Mouse (Mus musculus): Measurements from ENCODE around the gene Serpina16. TPM values are rescaled to one million over a fixed set of nuclear protein-coding genes. Genes with fewer than 3 reads are reported as not detected.

The Serpina16 gene
- polyA plus RNA-seq (2016; fragmentation: Nextera tagmentation; extraction: Ambion mirVana), result not detected in 2 replicates

GRCm38 (mm10) chr12:103676039-103676438, at the start of gene Serpina16:
TSS of gene Serpina16 (minus strand) at chr12:103676139.
- Histone ChIP-seq H3K4me1 (no peaks in the 10 kb centered on the region), H3K4me3 (no peak within 1 kb of the TSS), H3K27me3 (replicated peaks) (no peaks in the 10 kb centered on the region), H3K4me2 (replicated peaks) (no peak within 1 kb of the TSS), H3K9ac (no peak within 1 kb of the TSS), H3K9me3 (no peaks in the 10 kb centered on the region), H3K27ac (no peak within 1 kb of the TSS), H3K36me3 (no peaks in the 10 kb centered on the region)
- no peak for ATAC-seq (ENCODE audit: low FRiP score, low read depth)
- 79% methylated on average over 1 of the region's 1 CpGs for WGBS

GRCm38 (mm10) chr12:103711537-103711936, 35.6 kb upstream of the Serpina16 start:
- Histone ChIP-seq H3K9ac (no peak overlapping the region), H3K27ac (no peak overlapping the region), H3K4me2 (replicated peaks) (no peak overlapping the region), H3K9me3 (peaks cover 7% of the 10 kb centered on the region; the same call in 1 of the 2 replicates), H3K27me3 (replicated peaks) (no peaks in the 10 kb centered on the region), H3K4me3 (no peak overlapping the region), H3K4me1 (no peaks in the 10 kb centered on the region), H3K36me3 (no peaks in the 10 kb centered on the region)
- ATAC-seq (ENCODE audit: low FRiP score, low read depth), result no peak
- 79% methylated on average over 3 of the region's 3 CpGs for WGBS

GRCm38 (mm10) chr12:103710405-103710804, 34.5 kb upstream of the Serpina16 start:
- Histone ChIP-seq H3K4me1 (no peaks in the 10 kb centered on the region), H3K27me3 (replicated peaks) (no peaks in the 10 kb centered on the region), H3K36me3 (no peaks in the 10 kb centered on the region), H3K9me3 (no peaks in the 10 kb centered on the region), H3K27ac (no peak overlapping the region), H3K4me2 (replicated peaks) (no peak overlapping the region), H3K4me3 (no peak overlapping the region), H3K9ac (no peak overlapping the region)
- ATAC-seq (ENCODE audit: low FRiP score, low read depth), result no peak
- WGBS, result 68% methylated on average over 1 of the region's 1 CpGs

GRCm38 (mm10) chr12:103706113-103706512, 30.2 kb upstream of the Serpina16 start:
- WGBS, result 84% methylated on average over 4 of the region's 4 CpGs

GRCm38 (mm10) chr12:103705547-103705946, 29.6 kb upstream of the Serpina16 start:
- no peak overlapping the region for H3K27ac ChIP-seq
- no peak overlapping the region for H3K4me2 ChIP-seq (replicated peaks)
- H3K4me3 ChIP-seq, result no peak overlapping the region
- ATAC-seq (ENCODE audit: low FRiP score, low read depth), result no peak
- 73% methylated on average over 2 of the region's 2 CpGs for WGBS
- H3K36me3 ChIP-seq, result no peaks in the 10 kb centered on the region
- H3K27me3 ChIP-seq (replicated peaks), result no peaks in the 10 kb centered on the region
- no peaks in the 10 kb centered on the region for H3K9me3 ChIP-seq
- no peaks in the 10 kb centered on the region for H3K4me1 ChIP-seq
- no peak overlapping the region for H3K9ac ChIP-seq

More at GRCm38 (mm10) chr12:103706113-103706512, 30.2 kb upstream of the Serpina16 start:
- Histone ChIP-seq H3K27me3 (replicated peaks) (no peaks in the 10 kb centered on the region), H3K4me1 (no peaks in the 10 kb centered on the region), H3K4me3 (no peak overlapping the region), H3K4me2 (replicated peaks) (no peak overlapping the region), H3K9me3 (no peaks in the 10 kb centered on the region), H3K27ac (no peak overlapping the region), H3K9ac (no peak overlapping the region), H3K36me3 (no peaks in the 10 kb centered on the region)
- no peak for ATAC-seq (ENCODE audit: low FRiP score, low read depth)

GRCm38 (mm10) chr12:103700144-103700750, 24.3 kb upstream of the Serpina16 start:
- Histone ChIP-seq H3K9ac (no peak overlapping the region), H3K27me3 (replicated peaks) (no peaks in the 10 kb centered on the region), H3K4me1 (no peaks in the 10 kb centered on the region), H3K9me3 (no peaks in the 10 kb centered on the region), H3K27ac (no peak overlapping the region), H3K4me3 (no peak overlapping the region), H3K4me2 (replicated peaks) (no peak overlapping the region), H3K36me3 (no peaks in the 10 kb centered on the region)
- ATAC-seq (ENCODE audit: low FRiP score, low read depth), result no peak
- 89% methylated on average over 4 of the region's 4 CpGs for WGBS

GRCm38 (mm10) chr12:103695429-103695828, 19.5 kb upstream of the Serpina16 start, which contains the start of gene Serpina1f:
TSS of gene Serpina1f (minus strand) at chr12:103695529.
- no peaks in the 10 kb centered on the region for H3K27me3 ChIP-seq (replicated peaks)
- no peak within 1 kb of the TSS for H3K4me2 ChIP-seq (replicated peaks)
- no peak within 1 kb of the TSS for H3K4me3 ChIP-seq
- H3K9ac ChIP-seq, result no peak within 1 kb of the TSS
- 88% methylated on average over 8 of the region's 8 CpGs for WGBS
- no peaks in the 10 kb centered on the region for H3K4me1 ChIP-seq
- no peak for ATAC-seq (ENCODE audit: low FRiP score, low read depth)
- no peak within 1 kb of the TSS for H3K27ac ChIP-seq
- no peaks in the 10 kb centered on the region for H3K9me3 ChIP-seq
- H3K36me3 ChIP-seq, result no peaks in the 10 kb centered on the region

- Histone ChIP-seq H3K36me3 (no peaks in the 10 kb centered on the region), H3K27ac (no peak overlapping the region), H3K9me3 (no peaks in the 10 kb centered on the region), H3K4me1 (no peaks in the 10 kb centered on the region), H3K9ac (no peak overlapping the region), H3K4me3 (no peak overlapping the region), H3K27me3 (replicated peaks) (no peaks in the 10 kb centered on the region), H3K4me2 (replicated peaks) (no peak overlapping the region)
- WGBS, result 23% methylated on average over 3 of the region's 3 CpGs
- no peak for ATAC-seq (ENCODE audit: low FRiP score, low read depth)
Observed at GRCm38 (mm10) chr12:103688221-103688814, 12.4 kb upstream of the Serpina16 start.

- WGBS, result 68% methylated on average over 7 of the region's 7 CpGs
- Histone ChIP-seq H3K9me3 (no peaks in the 10 kb centered on the region), H3K27me3 (replicated peaks) (no peaks in the 10 kb centered on the region), H3K4me1 (no peaks in the 10 kb centered on the region), H3K36me3 (no peaks in the 10 kb centered on the region), H3K4me3 (no peak overlapping the region), H3K9ac (no peak overlapping the region), H3K27ac (no peak overlapping the region), H3K4me2 (replicated peaks) (no peak overlapping the region)
- ATAC-seq (ENCODE audit: low FRiP score, low read depth), result no peak
Observed at GRCm38 (mm10) chr12:103687021-103687420, 11.1 kb upstream of the Serpina16 start.

- Histone ChIP-seq H3K4me1 (no peaks in the 10 kb centered on the region), H3K36me3 (no peaks in the 10 kb centered on the region), H3K4me3 (no peak overlapping the region), H3K9ac (no peak overlapping the region), H3K9me3 (no peaks in the 10 kb centered on the region), H3K27me3 (replicated peaks) (no peaks in the 10 kb centered on the region), H3K4me2 (replicated peaks) (no peak overlapping the region), H3K27ac (no peak overlapping the region)
- 83% methylated on average over 3 of the region's 3 CpGs for WGBS
- no peak for ATAC-seq (ENCODE audit: low FRiP score, low read depth)
Observed at GRCm38 (mm10) chr12:103686050-103686449, 10.1 kb upstream of the Serpina16 start.

- no peak overlapping the region for H3K4me3 ChIP-seq
- H3K27me3 ChIP-seq (replicated peaks), result no peaks in the 10 kb centered on the region
- H3K4me1 ChIP-seq, result no peaks in the 10 kb centered on the region
- no peak for ATAC-seq (ENCODE audit: low FRiP score, low read depth)
- no peak overlapping the region for H3K4me2 ChIP-seq (replicated peaks)
- no peaks in the 10 kb centered on the region for H3K9me3 ChIP-seq
- H3K36me3 ChIP-seq, result no peaks in the 10 kb centered on the region
- no peak overlapping the region for H3K9ac ChIP-seq
- H3K27ac ChIP-seq, result no peak overlapping the region
- 82% methylated on average over 3 of the region's 3 CpGs for WGBS
Observed at GRCm38 (mm10) chr12:103685386-103685785, 9.4 kb upstream of the Serpina16 start.

GRCm38 (mm10) chr12:103683775-103684174, 7.8 kb upstream of the Serpina16 start:
- Histone ChIP-seq H3K4me1 (no peaks in the 10 kb centered on the region), H3K4me3 (no peak overlapping the region), H3K36me3 (no peaks in the 10 kb centered on the region), H3K27ac (no peak overlapping the region), H3K4me2 (replicated peaks) (no peak overlapping the region), H3K9ac (no peak overlapping the region), H3K27me3 (replicated peaks) (no peaks in the 10 kb centered on the region), H3K9me3 (no peaks in the 10 kb centered on the region)
- ATAC-seq (ENCODE audit: low FRiP score, low read depth), result no peak
- WGBS, result 64% methylated on average over 4 of the region's 4 CpGs

- H3K4me3 ChIP-seq, result no peak overlapping the region
- ATAC-seq (ENCODE audit: low FRiP score, low read depth), result no peak
- no peak overlapping the region for H3K4me2 ChIP-seq (replicated peaks)
- WGBS, result 84% methylated on average over 2 of the region's 2 CpGs
- no peaks in the 10 kb centered on the region for H3K9me3 ChIP-seq
- H3K9ac ChIP-seq, result no peak overlapping the region
- H3K36me3 ChIP-seq, result no peaks in the 10 kb centered on the region
- H3K27ac ChIP-seq, result no peak overlapping the region
- no peaks in the 10 kb centered on the region for H3K4me1 ChIP-seq
- no peaks in the 10 kb centered on the region for H3K27me3 ChIP-seq (replicated peaks)
Observed at GRCm38 (mm10) chr12:103681739-103682138, 5.8 kb upstream of the Serpina16 start.

Measured in neural tube, embryonic 12.5 days (tissue).